Mouse (Mus musculus) liver, embryonic 14.5 days (tissue): ENCODE measurements around the gene N4bp2l1. TPM values are rescaled to one million over a fixed set of nuclear protein-coding genes. Genes with fewer than 3 reads are reported as not detected.

Experiments
- ATAC-seq: fragments of 200-750 bp; cut with Nextera tagmentation; 2 replicates; pipeline ENCODE4 v1.8.0; 2017; ENCODE audit warnings: moderate number of reproducible peaks, mild to moderate bottlenecking, moderate library complexity; ENCODE audit not compliant: insufficient read depth
- DNase-seq, 3 experiments: peaks; one replicate each; pipeline ENCODE4 v3.0.0-alpha.2; 2012 to 2013; ENCODE audit warnings: low read depth in 3 of 3, low spot score in 3 of 3
- H3K27ac ChIP-seq: fragments of 300-500 bp; sonication (generic); 2 replicates; pipeline ENCODE4 v1.5.1; 2014; ENCODE audit warnings: moderate library complexity, mild to moderate bottlenecking, control low read depth, inconsistent platforms
- H3K27me3 ChIP-seq: fragments of 300-500 bp; sonication (generic); 2 replicates; pipeline ENCODE4 v1.6.1; 2014; ENCODE audit warnings: mild to moderate bottlenecking, low read length, moderate library complexity; ENCODE audit not compliant: control insufficient read depth, insufficient read depth
- H3K36me3 ChIP-seq: fragments of 300-500 bp; sonication (generic); replicated peaks from 2 replicates; pipeline ENCODE4 v1.6.1; 2014; ENCODE audit warnings: low read depth; ENCODE audit not compliant: control insufficient read depth, insufficient read depth
- H3K4me1 ChIP-seq, 2 experiments: fragments of 200-500 bp in 1 of 2; fragments of 300-500 bp in 1 of 2; sonication (generic) in 1 of 2; replicated peaks; 2 replicates each; pipeline ENCODE4 v1.6.1; 2012 to 2014; ENCODE audit warnings: antibody characterized with exemption in 1 of 2, inconsistent platforms in 1 of 2, low read length in 1 of 2; ENCODE audit not compliant: control insufficient read depth in 2 of 2, insufficient read depth in 2 of 2
- H3K4me2 ChIP-seq: fragments of 300-500 bp; sonication (generic); 2 replicates; pipeline ENCODE4 v1.6.1; 2014; ENCODE audit warnings: low read depth, mild to moderate bottlenecking, control low read depth, moderate library complexity
- H3K4me3 ChIP-seq, 2 experiments: fragments of 200-500 bp in 1 of 2; fragments of 300-500 bp in 1 of 2; sonication (generic) in 1 of 2; 2 replicates each; pipeline ENCODE4 v1.5.1; 2012 to 2014; ENCODE audit warnings: low read depth in 2 of 2, low read length in 2 of 2, mild to moderate bottlenecking in 2 of 2, control low read depth in 1 of 2, inconsistent platforms in 1 of 2, moderate library complexity in 1 of 2; ENCODE audit not compliant: insufficient read depth in 1 of 2
- H3K9ac ChIP-seq: fragments of 300-500 bp; sonication (generic); replicated peaks from 2 replicates; pipeline ENCODE4 v1.6.1; 2014; ENCODE audit warnings: mild to moderate bottlenecking, control low read depth, moderate library complexity
- H3K9me3 ChIP-seq: fragments of 300-500 bp; sonication (generic); 2 replicates; pipeline ENCODE4 v1.6.1; 2016; ENCODE audit warnings: low read length, mixed read lengths; ENCODE audit not compliant: control insufficient read depth
- CTCF ChIP-seq: IDR thresholded peaks from 2 replicates; pipeline ENCODE4 v1.5.1; 2016; ENCODE audit warnings: antibody characterized with exemption, low read depth, control low read depth
- EP300 ChIP-seq: IDR thresholded peaks from 2 replicates; pipeline ENCODE4 v1.6.1; 2016; ENCODE audit warnings: antibody characterized with exemption, low read depth
- WGBS: fragments of 180-500 bp; shearing (Covaris S2); extraction: QIAGEN DNeasy Blood & Tissue Kit; methylation state at CpG from one replicate; pipeline ENCODE4 v1.1.7; 2014; ENCODE audit not compliant: insufficient replicate concordance; 5-methylcytosine and 5-hydroxymethylcytosine counted together
- polyA plus RNA-seq, 2 experiments: library from polyadenylated mRNA; depleted of rRNA in 1 of 2; stranded (reverse) in 1 of 2; unstranded in 1 of 2; fragments of >200 nt; fragmentation: Nextera tagmentation in 1 of 2; extraction: Ambion mirVana in 1 of 2; gene quantifications; 2 replicates each; pipeline versions ENCODE4 v1.2.1 to v1.2.3; 2012 to 2014

Gene N4bp2l1
- polyA plus RNA-seq, 2 experiments: 8.3 to 8.4 TPM

DNA sequence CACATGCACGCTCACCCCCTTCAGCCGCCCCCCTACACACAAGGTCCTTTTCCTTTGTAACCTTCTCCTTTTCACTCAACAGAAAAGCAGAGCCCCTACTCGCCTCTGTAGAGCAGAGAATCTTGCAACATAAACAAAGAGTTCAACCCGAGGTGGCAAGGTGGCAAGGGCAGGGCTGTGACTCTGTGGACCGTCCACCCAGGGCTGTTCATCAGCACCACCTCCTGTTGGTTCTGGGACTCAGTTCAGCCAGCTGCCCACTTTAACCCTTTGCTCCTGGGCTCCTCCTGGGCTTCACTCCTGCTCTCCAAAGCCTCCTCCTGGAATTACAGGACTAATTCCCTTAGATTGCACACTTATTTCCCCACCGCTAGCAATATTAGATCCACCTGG lies 12.7 kb downstream of the N4bp2l1 start:
- H3K4me2 ChIP-seq: no peak overlapping the region
- TF ChIP-seq EP300 (no peak), CTCF (peak; percentile 27; the same call in 1 of the 2 replicates)
- H3K27me3 ChIP-seq: no peaks in the 10 kb centered on the region
- 51% methylated on average over 6 of the region's 6 CpGs for WGBS
- DNase-seq (no peak), ATAC-seq (0 out of 2 replicates have a peak, but pooled peaks have one; percentile 18)
- no peak overlapping the region for H3K9ac ChIP-seq
- peaks cover 15 to 33% of the 10 kb centered on the region in 2 experiments for H3K4me1 ChIP-seq
- no peak overlapping the region for H3K4me3 ChIP-seq
- no peaks in the 10 kb centered on the region for H3K36me3 ChIP-seq
- no peak overlapping the region for H3K27ac ChIP-seq
- no peaks in the 10 kb centered on the region for H3K9me3 ChIP-seq

DNA sequence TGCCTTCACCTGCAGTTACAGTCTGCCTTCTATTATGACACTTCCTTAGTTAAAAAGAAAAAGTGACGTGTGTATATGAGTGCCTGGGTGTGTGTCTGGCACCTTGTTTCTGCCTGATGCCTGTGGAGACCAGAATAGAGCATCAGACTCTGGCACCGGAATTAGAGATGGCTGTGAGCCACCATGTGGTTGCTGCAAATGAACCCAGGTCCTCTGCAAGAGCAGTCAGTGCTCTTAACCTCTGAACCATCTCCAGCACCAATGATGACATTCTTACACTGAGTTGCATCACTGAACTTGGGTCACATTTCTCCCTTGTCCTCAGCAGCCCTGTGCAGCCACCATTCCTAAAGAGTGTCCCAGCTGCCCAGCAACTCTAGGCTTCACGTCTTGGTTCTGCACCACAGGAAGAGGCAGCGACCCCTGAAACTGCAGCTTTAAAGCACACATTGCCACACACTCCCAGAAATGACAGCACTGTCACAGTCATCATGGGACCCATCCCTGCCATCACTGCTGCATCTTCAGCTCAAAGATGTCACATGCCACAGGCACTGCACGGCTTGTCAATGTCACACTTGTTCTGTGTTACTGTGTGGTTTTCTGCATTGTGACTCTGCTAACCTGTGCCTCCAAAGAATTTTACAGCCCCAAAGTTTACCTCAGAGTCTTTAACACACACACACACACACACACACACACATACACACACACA lies 13.2 kb downstream of the N4bp2l1 start:
- 53% methylated on average over 5 of the region's 5 CpGs for WGBS
- 0 out of 2 replicates have a peak, but pooled peaks have one; percentile 6 for ATAC-seq

GRCm38 (mm10) chr5:150583181-150583580 lies 13.8 kb downstream of the N4bp2l1 start:
- ATAC-seq: no peak
- peaks cover 27 to 44% of the 10 kb centered on the region in 2 experiments for H3K4me1 ChIP-seq
- 66% methylated on average over 5 of the region's 5 CpGs for WGBS

More for the DNA sequence above, 13.2 kb downstream of the N4bp2l1 start:
- no peak overlapping the region for H3K27ac ChIP-seq
- no peak for DNase-seq
- TF ChIP-seq EP300 (no peak), CTCF (no peak)
- peaks cover 21 to 38% of the 10 kb centered on the region in 2 experiments for H3K4me1 ChIP-seq
- no peak overlapping the region for H3K4me3 ChIP-seq
- no peaks in the 10 kb centered on the region for H3K36me3 ChIP-seq
- no peaks in the 10 kb centered on the region for H3K27me3 ChIP-seq
- no peaks in the 10 kb centered on the region for H3K9me3 ChIP-seq
- H3K9ac ChIP-seq: 0 out of 2 replicates have a peak overlapping the region, but pooled peaks have one; percentile 3
- no peak overlapping the region for H3K4me2 ChIP-seq

GRCm38 (mm10) chr5:150581180-150581579 lies 15.8 kb downstream of the N4bp2l1 start:
- Histone ChIP-seq H3K4me2 (no peak overlapping the region), H3K4me3 (no peak overlapping the region), H3K27ac (no peak overlapping the region; the same call in 1 of the 2 replicates), H3K9me3 (no peaks in the 10 kb centered on the region), H3K36me3 (no peaks in the 10 kb centered on the region; the same call in 1 of the 2 replicates), H3K9ac (no peak overlapping the region), H3K27me3 (no peaks in the 10 kb centered on the region), H3K4me1 (peaks cover 37 to 58% of the 10 kb centered on the region in 2 experiments)
- 74% methylated on average over 6 of the region's 6 CpGs for WGBS
- DNase-seq (no peak), ATAC-seq (no peak)
- no peak for TF ChIP-seq EP300
- TF ChIP-seq CTCF: no peak

More at GRCm38 (mm10) chr5:150583181-150583580, 13.8 kb downstream of the N4bp2l1 start:
- no peak for DNase-seq
- Histone ChIP-seq H3K27ac (no peak overlapping the region), H3K36me3 (no peaks in the 10 kb centered on the region), H3K4me2 (no peak overlapping the region), H3K9me3 (no peaks in the 10 kb centered on the region), H3K4me3 (no peak overlapping the region), H3K27me3 (no peaks in the 10 kb centered on the region), H3K9ac (no peak overlapping the region)
- TF ChIP-seq EP300 (no peak), CTCF (no peak)

DNA sequence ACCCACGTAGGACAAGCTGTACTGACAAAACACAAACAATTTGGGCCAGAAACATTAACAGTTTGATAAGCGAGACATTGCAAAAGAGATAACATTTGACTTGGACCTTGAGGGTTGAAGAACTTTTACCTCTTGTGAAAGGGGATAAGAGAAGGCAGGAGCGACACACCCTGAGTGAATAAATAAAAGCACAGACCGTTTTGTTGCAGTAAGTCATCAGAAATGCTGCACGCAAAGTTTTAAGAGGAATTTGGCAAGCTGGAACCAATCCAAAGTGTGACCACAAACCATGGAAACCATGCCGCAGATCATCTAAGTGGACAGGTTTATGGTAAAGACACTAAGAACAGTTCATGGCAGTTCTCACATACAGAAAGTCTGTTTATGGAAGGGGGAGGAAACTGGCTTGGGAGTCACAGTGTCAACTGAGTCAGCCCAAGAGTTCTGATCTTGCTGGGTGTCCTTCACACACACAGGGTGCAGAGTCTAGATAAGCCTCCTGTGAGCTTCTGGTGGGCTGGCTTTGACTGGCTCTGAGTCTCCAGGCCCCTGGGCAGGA lies 18.3 kb downstream of the N4bp2l1 start:
- 7% methylated on average over 6 of the region's 6 CpGs for WGBS
- Histone ChIP-seq H3K4me3 (peak overlapping the region; percentile 7 to 27; a peak in 2 of 4 replicates), H3K4me1 (peaks cover 34 to 50% of the 10 kb centered on the region in 2 experiments), H3K36me3 (no peaks in the 10 kb centered on the region; the same call in 1 of the 2 replicates), H3K27ac (peak overlapping the region; percentile 84), H3K9ac (peak overlapping the region; percentile 44), H3K27me3 (no peaks in the 10 kb centered on the region), H3K9me3 (no peaks in the 10 kb centered on the region), H3K4me2 (peak overlapping the region; percentile 66)
- TF ChIP-seq CTCF (no peak), EP300 (peak; percentile 89)
- DNase-seq (peak; percentile 62 to 74 (median 65)), ATAC-seq (peak; percentile 95)
